Mouse (Mus musculus) MEL (cell line): ENCODE measurements around the gene Clca3b. TPM values are rescaled to one million over a fixed set of nuclear protein-coding genes. Genes with fewer than 3 reads are reported as not detected.
A peak's percentile ranks its signal among the peaks of the same experiment; 100 is the strongest.
"Not testable (repeated sequence)": the region's sequence is repeated elsewhere in the genome, so short reads cannot be mapped to it uniquely, and the experiment has no call there.

Experiments
- DNase-seq: peaks from one replicate; pipeline ENCODE4 v3.0.0; 2011; ENCODE audit warnings: low read depth, low spot score
- H3K27ac ChIP-seq: 2 replicates; pipeline ENCODE4 v1.5.1; 2012; ENCODE audit warnings: low read depth, mild to moderate bottlenecking, control low read depth, low read length, moderate library complexity; ENCODE audit not compliant: control insufficient read depth
- H3K27me3 ChIP-seq, 2 experiments: fragments of 150-350 bp in 1 of 2; sonication (generic) in 1 of 2; 2 replicates each; pipeline ENCODE4 v1.6.1; 2012; ENCODE audit warnings: low read length in 2 of 2, mild to moderate bottlenecking in 2 of 2, improper control_type of control experiment in 1 of 2, moderate library complexity in 1 of 2; ENCODE audit not compliant: insufficient read depth in 2 of 2, control insufficient read depth in 1 of 2
- H3K36me3 ChIP-seq, 2 experiments: 2 replicates each; pipeline ENCODE4 v1.6.1; 2012 to 2014; ENCODE audit warnings: low read length in 2 of 2, improper control_type of control experiment in 1 of 2, inconsistent platforms in 1 of 2, mild to moderate bottlenecking in 1 of 2; ENCODE audit not compliant: insufficient read depth in 2 of 2, control insufficient read depth in 1 of 2
- H3K4me1 ChIP-seq, 2 experiments: fragments of 150-350 bp in 1 of 2; sonication (generic) in 1 of 2; 2 replicates each; pipeline ENCODE4 v1.6.1; 2012; ENCODE audit warnings: low read length in 2 of 2, improper control_type of control experiment in 1 of 2, mild to moderate bottlenecking in 1 of 2; ENCODE audit not compliant: insufficient read depth in 2 of 2, control insufficient read depth in 1 of 2
- H3K4me3 ChIP-seq, 2 experiments: fragments of 150-350 bp in 1 of 2; sonication (generic) in 1 of 2; 2 replicates each; pipeline ENCODE4 v1.5.1; 2012; ENCODE audit warnings: low read depth in 2 of 2, low read length in 2 of 2, mild to moderate bottlenecking in 2 of 2, moderate library complexity in 2 of 2, control low read depth in 1 of 2, improper control_type of control experiment in 1 of 2; ENCODE audit not compliant: control insufficient read depth in 1 of 2, insufficient read depth in 1 of 2
- H3K79me2 ChIP-seq: 2 replicates; pipeline ENCODE4 v1.6.1; 2012; ENCODE audit warnings: mild to moderate bottlenecking, low read length, moderate library complexity; ENCODE audit not compliant: control insufficient read depth, poor library complexity, insufficient read depth
- H3K9ac ChIP-seq: 2 replicates; pipeline ENCODE4 v1.6.1; 2012; ENCODE audit warnings: low read depth, mild to moderate bottlenecking, control low read depth, low read length, moderate library complexity; ENCODE audit not compliant: control insufficient read depth, poor library complexity, severe bottlenecking
- H3K9me3 ChIP-seq: fragments of 150-350 bp; sonication (generic); replicated peaks from 2 replicates; pipeline ENCODE4 v1.6.1; 2012; ENCODE audit warnings: mild to moderate bottlenecking, low read length, improper control_type of control experiment, moderate library complexity; ENCODE audit not compliant: insufficient read depth
- CHD2 ChIP-seq: IDR thresholded peaks from 2 replicates; pipeline ENCODE4 v1.6.1; 2011; ENCODE audit warnings: low read length, improper control_type of control experiment
- CTCF ChIP-seq, 3 experiments: IDR thresholded peaks in 2 of 3; conservative IDR thresholded peaks in 1 of 3; 2 replicates each; pipeline ENCODE4 v1.5.1; 2011 to 2012; ENCODE audit warnings: low read length in 3 of 3, low read depth in 2 of 3, mild to moderate bottlenecking in 2 of 3, improper control_type of control experiment in 1 of 3, inconsistent platforms in 1 of 3, mixed read lengths in 1 of 3, moderate library complexity in 1 of 3; ENCODE audit not compliant: control insufficient read depth in 1 of 3, insufficient read depth in 1 of 3, poor library complexity in 1 of 3, severe bottlenecking in 1 of 3
- E2F4 ChIP-seq: IDR thresholded peaks from 2 replicates; pipeline ENCODE4 v1.6.1; 2011; ENCODE audit warnings: low read depth, low read length, improper control_type of control experiment, borderline replicate concordance
- EP300 ChIP-seq, 2 experiments: IDR thresholded peaks; 2 replicates each; pipeline ENCODE4 v1.6.1; 2011; ENCODE audit warnings: improper control_type of control experiment in 2 of 2, low read length in 2 of 2, low read depth in 1 of 2, mild to moderate bottlenecking in 1 of 2
- ETS1 ChIP-seq: IDR thresholded peaks from 2 replicates; pipeline ENCODE4 v1.6.1; 2012; ENCODE audit warnings: low read depth, mild to moderate bottlenecking, inconsistent platforms, low read length, improper control_type of control experiment, moderate library complexity
- GABPA ChIP-seq: IDR thresholded peaks from 2 replicates; pipeline ENCODE4 v1.6.1; 2012; ENCODE audit warnings: low read depth, mild to moderate bottlenecking, inconsistent platforms, low read length, improper control_type of control experiment, moderate library complexity
- GATA1 ChIP-seq: IDR thresholded peaks from 2 replicates; pipeline ENCODE4 v1.6.1; 2011; ENCODE audit warnings: low read depth, low read length, improper control_type of control experiment
- JUND ChIP-seq: IDR thresholded peaks from 2 replicates; pipeline ENCODE4 v1.6.1; 2011; ENCODE audit warnings: low read depth, mild to moderate bottlenecking, improper control_type of control experiment, low read length
- KAT2A ChIP-seq: conservative IDR thresholded peaks from 2 replicates; pipeline ENCODE4 v1.6.1; 2012; ENCODE audit warnings: low read depth, low read length, improper control_type of control experiment, inconsistent platforms
- MAFK ChIP-seq: IDR thresholded peaks from 2 replicates; pipeline ENCODE4 v1.6.1; 2011; ENCODE audit warnings: low read depth, mild to moderate bottlenecking, low read length, improper control_type of control experiment, borderline replicate concordance
- MAX ChIP-seq: IDR thresholded peaks from 2 replicates; pipeline ENCODE4 v1.6.1; 2011; ENCODE audit warnings: low read length, improper control_type of control experiment
- NRF1 ChIP-seq: IDR thresholded peaks from 2 replicates; pipeline ENCODE4 v1.6.1; 2014; ENCODE audit warnings: low read depth, mild to moderate bottlenecking, inconsistent platforms, low read length, improper control_type of control experiment, moderate library complexity; ENCODE audit not compliant: poor library complexity, insufficient read depth, severe bottlenecking
- POLR2A ChIP-seq, 2 experiments: IDR thresholded peaks; 2 replicates each; pipeline ENCODE4 v1.6.1; 2011 to 2012; ENCODE audit warnings: low read length in 2 of 2, mild to moderate bottlenecking in 2 of 2, control low read depth in 1 of 2, improper control_type of control experiment in 1 of 2, low read depth in 1 of 2, moderate library complexity in 1 of 2; ENCODE audit not compliant: control insufficient read depth in 1 of 2, insufficient read depth in 1 of 2, poor library complexity in 1 of 2
- POLR2AphosphoS2 ChIP-seq: IDR thresholded peaks from 2 replicates; pipeline ENCODE4 v1.6.1; 2011; ENCODE audit warnings: low read length, improper control_type of control experiment
- POLR2AphosphoS5 ChIP-seq: IDR thresholded peaks from 2 replicates; pipeline ENCODE4 v1.6.1; 2012; ENCODE audit warnings: low read depth, borderline replicate concordance, mild to moderate bottlenecking, inconsistent platforms, low read length, moderate library complexity, mixed read lengths
- RCOR1 ChIP-seq: IDR thresholded peaks from 2 replicates; pipeline ENCODE4 v1.6.1; 2012; ENCODE audit warnings: low read depth, mild to moderate bottlenecking, inconsistent platforms, low read length, improper control_type of control experiment
- SMC3 ChIP-seq: IDR thresholded peaks from 2 replicates; pipeline ENCODE4 v1.6.1; 2011; ENCODE audit warnings: low read depth, low read length, improper control_type of control experiment
- TAL1 ChIP-seq: IDR thresholded peaks from 2 replicates; pipeline ENCODE4 v1.6.1; 2012; ENCODE audit warnings: mild to moderate bottlenecking, inconsistent platforms, low read length, moderate library complexity, mixed read lengths
- TBP ChIP-seq: IDR thresholded peaks from 2 replicates; pipeline ENCODE4 v1.8.0; 2011; ENCODE audit warnings: low read depth, low read length, improper control_type of control experiment
- TCF12 ChIP-seq: IDR thresholded peaks from 2 replicates; pipeline ENCODE4 v1.6.1; 2014; ENCODE audit warnings: low read depth, mild to moderate bottlenecking, inconsistent platforms, low read length, improper control_type of control experiment, moderate library complexity
- USF2 ChIP-seq, 2 experiments: IDR thresholded peaks; 2 replicates each; pipeline ENCODE4 v1.6.1; 2011 to 2012; ENCODE audit warnings: improper control_type of control experiment in 2 of 2, low read length in 2 of 2, borderline replicate concordance in 1 of 2, inconsistent platforms in 1 of 2, low read depth in 1 of 2, mild to moderate bottlenecking in 1 of 2; ENCODE audit not compliant: insufficient read depth in 1 of 2
- ZKSCAN1 ChIP-seq: IDR thresholded peaks from 2 replicates; pipeline ENCODE4 v1.6.1; 2012; ENCODE audit warnings: low read depth, mild to moderate bottlenecking, inconsistent platforms, low read length, improper control_type of control experiment, moderate library complexity
- ZMIZ1 ChIP-seq: IDR thresholded peaks from 2 replicates; pipeline ENCODE4 v1.6.1; 2012; ENCODE audit warnings: low read depth, mild to moderate bottlenecking, inconsistent platforms, low read length, improper control_type of control experiment, moderate library complexity
- ZNF384 ChIP-seq: IDR thresholded peaks from 2 replicates; pipeline ENCODE4 v1.6.1; 2012; ENCODE audit warnings: low read depth, mild to moderate bottlenecking, inconsistent platforms, low read length, improper control_type of control experiment
- polyA plus RNA-seq, 2 experiments: library from polyadenylated mRNA; stranded (reverse) in 1 of 2; unstranded in 1 of 2; fragments of >175 nt in 1 of 2; fragments of >200 nt in 1 of 2; gene quantifications; 2 replicates each; pipeline versions ENCODE4 v1.2.1 to v1.2.4; 2012; ENCODE audit warnings: low replicate concordance in 2 of 2, low read depth in 1 of 2; ENCODE audit not compliant: insufficient read length in 2 of 2, insufficient read depth in 1 of 2, missing spikeins in 1 of 2
- total RNA-seq: library from RNA; depleted of rRNA; stranded (reverse); fragments of 300-350 nt; gene quantifications from 2 replicates; pipeline ENCODE4 v1.2.3, GENCODE M21; 2012

Clca3b gene
- total and polyA plus RNA-seq, 3 experiments: 0.11 TPM; not detected in 2

DNA sequence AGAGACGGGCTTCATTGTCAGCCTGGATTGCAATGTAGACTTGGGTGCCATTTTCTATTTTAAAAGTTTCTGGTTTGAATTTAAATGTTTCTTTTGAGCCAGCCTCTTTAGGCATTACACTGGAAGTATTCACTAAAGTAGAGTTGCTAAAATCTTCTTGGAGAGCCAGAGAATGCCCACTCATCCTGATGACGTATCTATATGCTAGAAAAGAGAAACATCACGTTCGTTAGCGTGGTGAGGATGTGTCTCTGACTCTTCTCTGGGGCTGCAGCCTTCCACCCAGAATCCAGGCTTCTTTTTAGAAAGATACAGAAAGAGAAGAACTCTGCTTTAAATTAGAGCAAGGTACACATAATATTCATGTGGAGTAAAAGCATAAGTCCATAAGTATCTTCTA lies 25.8 kb downstream of the Clca3b start:
- H3K4me1 ChIP-seq: peaks cover 2 to 8% of the 10 kb centered on the region in 2 experiments; a peak in 2 of 4 replicates
- H3K27me3 ChIP-seq: no peaks in the 10 kb centered on the region
- H3K79me2 ChIP-seq: no peaks in the 10 kb centered on the region
- H3K36me3 ChIP-seq: peaks cover 0 to 10% of the 10 kb centered on the region in 2 experiments; a peak in 2 of 4 replicates
- no peak overlapping the region for H3K4me3 ChIP-seq
- H3K27ac ChIP-seq: no peak overlapping the region
- no peak for TF ChIP-seq TBP
- no peak for TF ChIP-seq CTCF (IDR thresholded peaks at IDR 0.05 in 2 of 3, conservative IDR thresholded peaks at IDR 0.05 in 1 of 3; ENCODE audit: control insufficient read depth in 1 of 3, insufficient read depth in 1 of 3, low read depth in 2 of 3, low read length in 3 of 3, poor library complexity in 1 of 3, severe bottlenecking in 1 of 3)
- TF ChIP-seq MAFK: no peak
- no peak for TF ChIP-seq POLR2A (IDR thresholded peaks at IDR 0.05; ENCODE audit: control insufficient read depth in 1 of 2, insufficient read depth in 1 of 2, low read depth in 1 of 2, low read length in 2 of 2, poor library complexity in 1 of 2)
- TF ChIP-seq NRF1: no peak
- no peak for TF ChIP-seq MAX
- no peak for TF ChIP-seq GATA1
- TF ChIP-seq JUND: no peak
- no peak for TF ChIP-seq ETS1
- no peak for TF ChIP-seq SMC3
- TF ChIP-seq ZNF384: no peak
- no peak for TF ChIP-seq E2F4
- TF ChIP-seq KAT2A: no peak
- TF ChIP-seq ZKSCAN1: no peak
- TF ChIP-seq POLR2AphosphoS5: no peak
- TF ChIP-seq TAL1: no peak
- no peak for TF ChIP-seq TCF12
- no peak for TF ChIP-seq GABPA
- no peak for TF ChIP-seq POLR2AphosphoS2
- no peaks in the 10 kb centered on the region for H3K9me3 ChIP-seq
- H3K9ac ChIP-seq: no peak overlapping the region
- no peak for DNase-seq

DNA sequence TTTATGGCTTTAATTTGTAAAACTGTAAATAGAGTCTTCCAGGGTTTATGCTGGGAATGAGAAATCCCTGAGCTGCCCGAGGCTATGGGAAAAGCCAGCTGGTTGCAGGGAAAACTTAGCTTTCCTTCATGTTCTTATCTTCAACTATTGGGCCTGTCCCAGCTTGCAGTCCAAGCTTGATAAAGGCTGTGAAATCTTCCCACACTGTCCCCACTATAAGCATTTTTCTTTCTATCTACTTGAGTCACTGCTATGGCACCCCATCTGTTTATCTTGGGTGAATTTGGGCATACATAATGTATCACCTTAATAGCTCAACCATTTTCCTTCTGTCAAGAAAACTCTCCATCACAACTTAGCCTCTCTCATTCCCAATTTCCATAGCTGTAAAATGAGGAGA lies 28.5 kb downstream of the Clca3b start:
- H3K36me3 ChIP-seq: peaks cover 0 to 8% of the 10 kb centered on the region in 2 experiments; a peak in 2 of 4 replicates
- H3K4me3 ChIP-seq: no peak overlapping the region
- TF ChIP-seq SMC3 (0 out of 2 replicates have a peak, but pooled peaks have one; percentile 13), GATA1 (peak; percentile 64; the same call in 1 of the 2 replicates), TCF12 (peak; percentile 89), TAL1 (peak; percentile 43; the same call in 1 of the 2 replicates), EP300 (IDR thresholded peaks at IDR 0.05; ENCODE audit: low read depth in 1 of 2, low read length in 2 of 2) (peak; percentile 70 to 78; a peak in 3 of 4 replicates), ZMIZ1 (no peak), RCOR1 (peak; percentile 33; the same call in 1 of the 2 replicates), USF2 (IDR thresholded peaks at IDR 0.05; ENCODE audit: borderline replicate concordance in 1 of 2, insufficient read depth in 1 of 2, low read depth in 1 of 2, low read length in 2 of 2) (no peak), CHD2 (no peak)
- no peaks in the 10 kb centered on the region for H3K79me2 ChIP-seq
- no peak overlapping the region for H3K27ac ChIP-seq
- no peaks in the 10 kb centered on the region for H3K9me3 ChIP-seq
- no peaks in the 10 kb centered on the region for H3K27me3 ChIP-seq
- peak; percentile 39 for DNase-seq
- H3K4me1 ChIP-seq: 0 out of 4 replicates have a peak, but pooled peaks cover 1 to 3% of the 10 kb centered on the region in 2 experiments
- no peak overlapping the region for H3K9ac ChIP-seq

DNA sequence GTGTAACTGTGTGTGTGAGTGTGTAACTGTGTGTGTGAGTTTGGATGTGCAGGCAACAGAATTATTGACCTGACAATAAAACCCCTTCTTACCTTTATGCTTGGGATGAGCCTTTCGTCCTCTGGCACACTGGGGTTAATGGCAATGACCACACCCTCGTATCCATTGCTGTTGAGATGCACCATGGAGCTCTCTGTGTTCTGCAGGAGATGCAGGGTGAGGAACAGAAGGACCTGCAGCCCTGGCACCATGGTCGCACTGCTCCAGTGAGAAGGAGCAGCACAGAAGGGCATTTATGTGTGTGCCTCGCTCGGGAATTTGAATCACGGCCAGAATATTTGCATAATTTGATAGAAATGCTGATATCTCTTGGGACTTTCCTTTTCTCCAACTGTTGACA lies 29.9 kb downstream of the Clca3b start, which contains the start of gene Clca3a2:
Clca3a2 (minus strand) TSS at position 276 of the 400 bp plus-strand sequence.
- not testable (repeated sequence) for H3K9me3 ChIP-seq, H3K27me3 ChIP-seq, H3K36me3 ChIP-seq, H3K27ac ChIP-seq, DNase-seq, H3K4me1 ChIP-seq, H3K79me2 ChIP-seq, H3K4me3 ChIP-seq, H3K9ac ChIP-seq
